Mouse (Mus musculus): ENCODE results near the gene Map3k13. TPM values are rescaled to one million over a fixed set of nuclear protein-coding genes. Genes with fewer than 3 reads are reported as not detected.

Gene Map3k13
- polyA plus RNA-seq, 1 experiment from 2014 or later = 1.1 TPM

- ATAC-seq (ENCODE audit: insufficient read depth, low FRiP score, low read depth) = no peak
- H3K9ac ChIP-seq = no peak overlapping the region
- H3K4me2 ChIP-seq = no peak overlapping the region
- no peaks in the 10 kb centered on the region for H3K36me3 ChIP-seq
- WGBS = 81% methylated on average over 10 of the region's 10 CpGs
- H3K9me3 ChIP-seq = no peaks in the 10 kb centered on the region
- no peaks in the 10 kb centered on the region; the same call in 1 of the 2 replicates for H3K4me1 ChIP-seq
- H3K27me3 ChIP-seq (replicated peaks) = no peaks in the 10 kb centered on the region
- H3K27ac ChIP-seq = no peak overlapping the region
- H3K4me3 ChIP-seq (replicated peaks) = no peak overlapping the region
Observed at GRCm38 (mm10) chr16:21833970-21834369, 39.8 kb downstream of the Map3k13 start.

GRCm38 (mm10) chr16:21834866-21835583 is 40.9 kb downstream of the Map3k13 start:
- Histone ChIP-seq H3K4me2 (no peak overlapping the region), H3K27ac (no peak overlapping the region), H3K27me3 (replicated peaks) (no peaks in the 10 kb centered on the region), H3K9me3 (no peaks in the 10 kb centered on the region), H3K4me3 (replicated peaks) (no peak overlapping the region), H3K4me1 (no peaks in the 10 kb centered on the region), H3K36me3 (no peaks in the 10 kb centered on the region), H3K9ac (no peak overlapping the region)
- 76% methylated on average over 8 of the region's 8 CpGs for WGBS
- ATAC-seq (ENCODE audit: insufficient read depth, low FRiP score, low read depth) = no peak

GRCm38 (mm10) chr16:21835584-21835931 is 41.4 kb downstream of the Map3k13 start:
- H3K4me1 ChIP-seq = no peaks in the 10 kb centered on the region
- ATAC-seq (ENCODE audit: insufficient read depth, low FRiP score, low read depth) = no peak
- 32% methylated on average over 7 of the region's 7 CpGs for WGBS
- H3K9me3 ChIP-seq = no peaks in the 10 kb centered on the region
- no peak overlapping the region for H3K27ac ChIP-seq
- H3K4me3 ChIP-seq (replicated peaks) = no peak overlapping the region
- no peak overlapping the region for H3K4me2 ChIP-seq
- H3K9ac ChIP-seq = no peak overlapping the region
- no peaks in the 10 kb centered on the region for H3K36me3 ChIP-seq
- H3K27me3 ChIP-seq (replicated peaks) = no peaks in the 10 kb centered on the region

- Histone ChIP-seq H3K36me3 (no peaks in the 10 kb centered on the region), H3K9ac (no peak overlapping the region), H3K4me2 (no peak overlapping the region), H3K4me1 (no peaks in the 10 kb centered on the region), H3K9me3 (no peaks in the 10 kb centered on the region), H3K27me3 (replicated peaks) (no peaks in the 10 kb centered on the region), H3K4me3 (replicated peaks) (no peak overlapping the region), H3K27ac (no peak overlapping the region)
- WGBS = 42% methylated on average over 7 of the region's 7 CpGs
- no peak for ATAC-seq (ENCODE audit: insufficient read depth, low FRiP score, low read depth)
Observed at GRCm38 (mm10) chr16:21836311-21837072, 42.3 kb downstream of the Map3k13 start.

GRCm38 (mm10) chr16:21837694-21838093 is 43.5 kb downstream of the Map3k13 start:
- no peak overlapping the region for H3K9ac ChIP-seq
- no peaks in the 10 kb centered on the region for H3K4me1 ChIP-seq
- no peak overlapping the region for H3K4me3 ChIP-seq (replicated peaks)
- ATAC-seq (ENCODE audit: insufficient read depth, low FRiP score, low read depth) = no peak
- H3K27ac ChIP-seq = no peak overlapping the region
- WGBS = 87% methylated on average over 6 of the region's 6 CpGs
- no peaks in the 10 kb centered on the region for H3K27me3 ChIP-seq (replicated peaks)
- no peaks in the 10 kb centered on the region for H3K9me3 ChIP-seq
- H3K4me2 ChIP-seq = no peak overlapping the region
- no peaks in the 10 kb centered on the region for H3K36me3 ChIP-seq

GRCm38 (mm10) chr16:21845800-21846671 is 51.9 kb downstream of the Map3k13 start:
- Histone ChIP-seq H3K4me2 (peak overlapping the region; percentile 77), H3K27ac (peak overlapping the region; percentile 55; the same call in 1 of the 2 replicates), H3K9me3 (no peaks in the 10 kb centered on the region), H3K36me3 (no peaks in the 10 kb centered on the region), H3K9ac (0 out of 2 replicates have a peak overlapping the region, but pooled peaks have one; percentile 9), H3K4me3 (replicated peaks) (peak overlapping the region; percentile 49), H3K27me3 (replicated peaks) (no peaks in the 10 kb centered on the region), H3K4me1 (no peaks in the 10 kb centered on the region)
- peak; percentile 100 for ATAC-seq (ENCODE audit: insufficient read depth, low FRiP score, low read depth)
- 1% methylated on average over 16 of the region's 16 CpGs for WGBS

GRCm38 (mm10) chr16:21848444-21848843 is 54.3 kb downstream of the Map3k13 start:
- H3K9me3 ChIP-seq = no peaks in the 10 kb centered on the region
- H3K4me3 ChIP-seq (replicated peaks) = no peak overlapping the region
- WGBS = 79% methylated on average over 3 of the region's 3 CpGs
- no peak overlapping the region for H3K9ac ChIP-seq
- no peaks in the 10 kb centered on the region for H3K36me3 ChIP-seq
- no peaks in the 10 kb centered on the region for H3K4me1 ChIP-seq
- no peak overlapping the region for H3K4me2 ChIP-seq
- H3K27ac ChIP-seq = no peak overlapping the region
- no peak for ATAC-seq (ENCODE audit: insufficient read depth, low FRiP score, low read depth)
- H3K27me3 ChIP-seq (replicated peaks) = no peaks in the 10 kb centered on the region

- H3K27me3 ChIP-seq (replicated peaks) = no peaks in the 10 kb centered on the region
- 81% methylated on average over 4 of the region's 4 CpGs for WGBS
- no peak for ATAC-seq (ENCODE audit: insufficient read depth, low FRiP score, low read depth)
- no peaks in the 10 kb centered on the region for H3K9me3 ChIP-seq
- H3K9ac ChIP-seq = no peak overlapping the region
- no peak overlapping the region for H3K4me3 ChIP-seq (replicated peaks)
- no peaks in the 10 kb centered on the region for H3K4me1 ChIP-seq
- no peak overlapping the region for H3K27ac ChIP-seq
- H3K4me2 ChIP-seq = no peak overlapping the region
- no peaks in the 10 kb centered on the region for H3K36me3 ChIP-seq
Observed at GRCm38 (mm10) chr16:21848847-21849246, 54.7 kb downstream of the Map3k13 start.

- no peak for ATAC-seq (ENCODE audit: insufficient read depth, low FRiP score, low read depth)
- WGBS = 87% methylated on average over 7 of the region's 7 CpGs
- Histone ChIP-seq H3K27me3 (replicated peaks) (no peaks in the 10 kb centered on the region), H3K9ac (no peak overlapping the region), H3K36me3 (no peaks in the 10 kb centered on the region), H3K9me3 (no peaks in the 10 kb centered on the region), H3K4me1 (no peaks in the 10 kb centered on the region), H3K27ac (no peak overlapping the region), H3K4me2 (no peak overlapping the region), H3K4me3 (replicated peaks) (no peak overlapping the region)
Observed at GRCm38 (mm10) chr16:21852374-21852773, 58.2 kb downstream of the Map3k13 start.

- no peak overlapping the region for H3K27ac ChIP-seq
Observed at GRCm38 (mm10) chr16:21853446-21853941, 59.3 kb downstream of the Map3k13 start.

GRCm38 (mm10) chr16:21854589-21855284 is 60.6 kb downstream of the Map3k13 start:
- 84% methylated on average over 5 of the region's 5 CpGs for WGBS
- H3K9me3 ChIP-seq = no peaks in the 10 kb centered on the region
- no peak overlapping the region for H3K4me3 ChIP-seq (replicated peaks)
- ATAC-seq (ENCODE audit: insufficient read depth, low FRiP score, low read depth) = no peak; the same call in 1 of the 2 replicates
- H3K27ac ChIP-seq = no peak overlapping the region
- no peaks in the 10 kb centered on the region for H3K4me1 ChIP-seq
- H3K4me2 ChIP-seq = no peak overlapping the region
- no peaks in the 10 kb centered on the region for H3K27me3 ChIP-seq (replicated peaks)
- no peak overlapping the region for H3K9ac ChIP-seq
- H3K36me3 ChIP-seq = no peaks in the 10 kb centered on the region

More at GRCm38 (mm10) chr16:21853446-21853941, 59.3 kb downstream of the Map3k13 start:
- Histone ChIP-seq H3K9me3 (no peaks in the 10 kb centered on the region), H3K27me3 (replicated peaks) (no peaks in the 10 kb centered on the region), H3K36me3 (no peaks in the 10 kb centered on the region), H3K9ac (no peak overlapping the region), H3K4me1 (no peaks in the 10 kb centered on the region), H3K4me3 (replicated peaks) (no peak overlapping the region), H3K4me2 (no peak overlapping the region)
- 53% methylated on average over 7 of the region's 7 CpGs for WGBS
- no peak for ATAC-seq (ENCODE audit: insufficient read depth, low FRiP score, low read depth)

Data from stomach, embryonic 15.5 days (tissue).